Mouse (Mus musculus): ENCODE results near the gene Tmem219. TPM values are rescaled to one million over a fixed set of nuclear protein-coding genes. Genes with fewer than 3 reads are reported as not detected.
A peak's percentile ranks its signal among the peaks of the same experiment; 100 is the strongest.

Gene Tmem219
- 90.8 and 113 TPM in 2 replicates for polyA plus RNA-seq (2012; rRNA removed)

GRCm38 (mm10) chr7:126922624-126923060, at the start of gene Tmem219:
Tmem219 (minus strand) TSS chr7:126922917.
- 25% methylated on average over 5 of the region's 5 CpGs for WGBS
- Histone ChIP-seq H3K4me3 (ENCODE audit: insufficient read depth, low read depth, low read length) (peak within 1 kb of the TSS; percentile 34; the same call in 1 of the 2 replicates), H3K36me3 (ENCODE audit: control insufficient read depth, insufficient read depth, low read length) (no peaks in the 10 kb centered on the region)

GRCm38 (mm10) chr7:126967361-126967760, 44.6 kb upstream of the Tmem219 start:
- no peak for TF ChIP-seq POLR2A (IDR thresholded peaks at IDR 0.05; ENCODE audit: low read depth, low read length)
- no peak for TF ChIP-seq CTCF (conservative IDR thresholded peaks at IDR 0.05; ENCODE audit: insufficient read depth, insufficient read length, low read depth, low read length)
- H3K4me3 ChIP-seq (ENCODE audit: insufficient read depth, low read depth, low read length) = no peak overlapping the region
- H3K27ac ChIP-seq (ENCODE audit: insufficient read depth, low read depth, low read length) = no peak overlapping the region
- no peaks in the 10 kb centered on the region for H3K36me3 ChIP-seq (ENCODE audit: control insufficient read depth, insufficient read depth, low read length)
- H3K27me3 ChIP-seq (replicated peaks; ENCODE audit: control insufficient read depth, insufficient read depth, low read length) = no peaks in the 10 kb centered on the region
- DNase-seq = no peak
- WGBS = 86% methylated on average over 6 of the region's 6 CpGs
- no peaks in the 10 kb centered on the region for H3K4me1 ChIP-seq (ENCODE audit: control insufficient read depth, insufficient read depth, low read length)

More at GRCm38 (mm10) chr7:126922624-126923060, at the start of gene Tmem219:
- Histone ChIP-seq H3K4me1 (ENCODE audit: control insufficient read depth, insufficient read depth, low read length) (peaks cover 7% of the 10 kb centered on the region; the same call in 1 of the 2 replicates), H3K27ac (ENCODE audit: insufficient read depth, low read depth, low read length) (peak within 1 kb of the TSS; percentile 89), H3K27me3 (replicated peaks; ENCODE audit: control insufficient read depth, insufficient read depth, low read length) (no peaks in the 10 kb centered on the region)
- DNase-seq = peak; percentile 94
- TF ChIP-seq POLR2A (IDR thresholded peaks at IDR 0.05; ENCODE audit: low read depth, low read length) = no peak
- TF ChIP-seq CTCF (conservative IDR thresholded peaks at IDR 0.05; ENCODE audit: insufficient read depth, insufficient read length, low read depth, low read length) = no peak

DNA sequence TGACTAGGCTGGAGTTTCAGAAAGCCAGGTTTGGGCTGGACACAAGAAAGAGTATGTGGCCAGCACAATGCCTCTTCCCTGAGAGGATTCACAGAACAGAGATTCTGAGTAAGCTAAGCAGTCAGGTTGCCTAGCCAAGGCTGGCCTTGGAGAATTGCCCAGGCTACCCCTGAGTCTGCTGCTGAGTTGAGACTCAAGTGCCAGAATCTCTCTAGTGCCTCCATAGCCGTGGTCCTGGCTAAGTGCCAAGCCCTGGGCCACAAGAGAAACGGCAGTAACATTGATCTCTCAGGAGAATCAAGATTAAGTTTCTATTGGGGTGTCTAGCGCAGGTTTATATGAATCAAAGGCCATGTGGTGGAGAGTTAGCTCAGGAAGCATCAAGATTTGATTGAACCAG, 42.9 kb upstream of the Tmem219 start:
- WGBS = 40% methylated on average over 3 of the region's 3 CpGs
- no peaks in the 10 kb centered on the region for H3K4me1 ChIP-seq (ENCODE audit: control insufficient read depth, insufficient read depth, low read length)
- no peak for TF ChIP-seq CTCF (conservative IDR thresholded peaks at IDR 0.05; ENCODE audit: insufficient read depth, insufficient read length, low read depth, low read length)
- no peak for TF ChIP-seq POLR2A (IDR thresholded peaks at IDR 0.05; ENCODE audit: low read depth, low read length)
- DNase-seq = no peak
- no peaks in the 10 kb centered on the region for H3K36me3 ChIP-seq (ENCODE audit: control insufficient read depth, insufficient read depth, low read length)
- no peak overlapping the region for H3K27ac ChIP-seq (ENCODE audit: insufficient read depth, low read depth, low read length)
- H3K27me3 ChIP-seq (replicated peaks; ENCODE audit: control insufficient read depth, insufficient read depth, low read length) = no peaks in the 10 kb centered on the region
- no peak overlapping the region for H3K4me3 ChIP-seq (ENCODE audit: insufficient read depth, low read depth, low read length)

DNA sequence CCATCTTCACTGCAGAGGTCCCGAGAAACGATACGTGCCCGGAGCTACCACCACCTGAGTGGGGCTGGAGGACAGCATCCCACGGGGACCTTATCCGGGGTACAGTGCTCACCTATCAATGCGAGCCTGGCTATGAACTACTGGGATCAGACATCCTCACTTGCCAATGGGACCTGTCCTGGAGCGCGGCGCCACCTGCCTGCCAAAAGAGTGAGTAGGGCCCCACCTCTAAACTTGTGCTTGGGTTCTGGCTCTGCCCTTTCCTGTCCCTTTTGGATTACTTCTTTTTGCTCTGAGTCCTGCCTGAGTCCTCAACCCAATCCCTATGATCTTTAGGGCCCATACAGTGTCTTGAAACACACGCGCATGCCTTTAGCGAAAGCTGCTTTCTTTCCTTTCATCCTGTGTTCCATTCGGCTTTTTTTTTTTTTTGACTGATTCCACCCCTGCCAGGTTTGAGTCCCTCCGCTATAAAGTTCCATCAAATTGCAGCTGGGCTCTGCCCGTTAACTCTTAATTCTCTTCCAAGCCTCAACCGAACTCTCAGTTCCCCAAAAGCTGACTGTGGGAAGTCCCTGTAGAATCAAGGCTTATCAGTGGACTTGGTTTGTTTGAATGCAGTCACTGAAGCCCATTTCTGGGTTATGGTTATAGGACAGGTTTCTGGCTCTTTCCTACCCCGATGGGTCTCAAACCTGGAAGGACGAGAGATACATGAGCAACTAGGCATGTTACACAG, 41.0 kb upstream of the Tmem219 start:
- peak; percentile 73 for DNase-seq
- Histone ChIP-seq H3K36me3 (ENCODE audit: control insufficient read depth, insufficient read depth, low read length) (no peaks in the 10 kb centered on the region), H3K27me3 (replicated peaks; ENCODE audit: control insufficient read depth, insufficient read depth, low read length) (no peaks in the 10 kb centered on the region), H3K4me1 (ENCODE audit: control insufficient read depth, insufficient read depth, low read length) (no peaks in the 10 kb centered on the region), H3K27ac (ENCODE audit: insufficient read depth, low read depth, low read length) (no peak overlapping the region), H3K4me3 (ENCODE audit: insufficient read depth, low read depth, low read length) (no peak overlapping the region)
- TF ChIP-seq POLR2A (IDR thresholded peaks at IDR 0.05; ENCODE audit: low read depth, low read length) (no peak), CTCF (conservative IDR thresholded peaks at IDR 0.05; ENCODE audit: insufficient read depth, insufficient read length, low read depth, low read length) (peak; percentile 80)
- 24% methylated on average over 19 of the region's 19 CpGs for WGBS

- TF ChIP-seq POLR2A (IDR thresholded peaks at IDR 0.05; ENCODE audit: low read depth, low read length) (no peak), CTCF (conservative IDR thresholded peaks at IDR 0.05; ENCODE audit: insufficient read depth, insufficient read length, low read depth, low read length) (no peak)
- H3K4me1 ChIP-seq (ENCODE audit: control insufficient read depth, insufficient read depth, low read length) = no peaks in the 10 kb centered on the region
- 86% methylated on average over 4 of the region's 4 CpGs for WGBS
- DNase-seq = no peak
- no peaks in the 10 kb centered on the region for H3K27me3 ChIP-seq (replicated peaks; ENCODE audit: control insufficient read depth, insufficient read depth, low read length)
- no peaks in the 10 kb centered on the region for H3K36me3 ChIP-seq (ENCODE audit: control insufficient read depth, insufficient read depth, low read length)
- H3K27ac ChIP-seq (ENCODE audit: insufficient read depth, low read depth, low read length) = no peak overlapping the region
- H3K4me3 ChIP-seq (ENCODE audit: insufficient read depth, low read depth, low read length) = no peak overlapping the region
These were observed 39.2 kb upstream of the Tmem219 start for GRCm38 (mm10) chr7:126961965-126962364.

DNA sequence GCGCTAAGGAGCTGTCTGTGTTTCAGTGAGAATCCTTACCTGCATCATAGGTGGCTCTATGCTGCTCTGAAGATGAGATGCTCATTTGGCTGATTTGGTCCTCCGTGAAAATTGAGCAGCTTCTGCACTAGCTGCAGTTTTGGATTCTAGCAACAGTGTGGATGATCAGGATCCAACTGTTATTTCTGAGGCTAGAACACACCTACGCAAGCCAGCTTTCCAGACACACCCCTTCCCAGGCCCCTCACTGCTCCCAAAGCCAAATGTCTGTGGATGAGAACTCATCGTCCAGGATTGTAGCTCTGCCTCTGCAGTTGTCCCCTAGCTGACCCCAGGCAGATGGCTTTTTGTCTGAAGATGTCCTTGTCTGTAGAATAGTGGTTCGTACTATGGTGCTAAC, 38.4 kb upstream of the Tmem219 start:
- H3K4me1 ChIP-seq (ENCODE audit: control insufficient read depth, insufficient read depth, low read length) = no peaks in the 10 kb centered on the region
- no peak for DNase-seq
- H3K27ac ChIP-seq (ENCODE audit: insufficient read depth, low read depth, low read length) = no peak overlapping the region
- no peaks in the 10 kb centered on the region for H3K36me3 ChIP-seq (ENCODE audit: control insufficient read depth, insufficient read depth, low read length)
- TF ChIP-seq POLR2A (IDR thresholded peaks at IDR 0.05; ENCODE audit: low read depth, low read length) = no peak
- no peak for TF ChIP-seq CTCF (conservative IDR thresholded peaks at IDR 0.05; ENCODE audit: insufficient read depth, insufficient read length, low read depth, low read length)
- no peaks in the 10 kb centered on the region for H3K27me3 ChIP-seq (replicated peaks; ENCODE audit: control insufficient read depth, insufficient read depth, low read length)
- H3K4me3 ChIP-seq (ENCODE audit: insufficient read depth, low read depth, low read length) = no peak overlapping the region
- WGBS = 86% methylated on average over 5 of the region's 5 CpGs

DNA sequence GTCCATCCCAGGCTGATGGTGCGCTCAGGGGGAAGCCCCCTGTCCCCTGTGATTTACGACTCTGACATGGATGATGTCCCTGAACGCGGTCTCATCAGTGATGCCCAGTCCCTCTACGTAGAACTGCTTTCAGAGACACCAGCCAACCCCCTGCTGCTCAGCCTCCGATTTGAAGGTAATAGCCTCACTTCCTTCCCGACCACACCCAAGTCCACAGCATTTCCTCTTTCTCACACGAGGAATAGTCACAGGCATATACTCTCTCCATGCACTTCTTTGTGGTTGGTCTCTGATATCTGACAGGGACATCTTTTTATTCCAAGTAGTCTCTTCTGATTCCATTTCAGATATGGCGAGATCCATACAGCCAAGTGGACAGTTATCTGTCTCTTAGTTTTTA, 37.1 kb upstream of the Tmem219 start:
- DNase-seq = no peak
- Histone ChIP-seq H3K4me3 (ENCODE audit: insufficient read depth, low read depth, low read length) (no peak overlapping the region), H3K27me3 (replicated peaks; ENCODE audit: control insufficient read depth, insufficient read depth, low read length) (no peaks in the 10 kb centered on the region), H3K4me1 (ENCODE audit: control insufficient read depth, insufficient read depth, low read length) (no peaks in the 10 kb centered on the region), H3K36me3 (ENCODE audit: control insufficient read depth, insufficient read depth, low read length) (no peaks in the 10 kb centered on the region), H3K27ac (ENCODE audit: insufficient read depth, low read depth, low read length) (no peak overlapping the region)
- WGBS = 53% methylated on average over 9 of the region's 9 CpGs
- no peak for TF ChIP-seq POLR2A (IDR thresholded peaks at IDR 0.05; ENCODE audit: low read depth, low read length)
